Mouse (Mus musculus) neural tube, embryonic 15.5 days (tissue): ENCODE results near the gene Pan2. TPM values are rescaled to one million over a fixed set of nuclear protein-coding genes. Genes with fewer than 3 reads are reported as not detected.
"Not testable (repeated sequence)": the region's sequence is repeated elsewhere in the genome, so short reads cannot be mapped to it uniquely, and the experiment has no call there.

Experiments used
- ATAC-seq: fragments of 200-750 bp; cut with Nextera tagmentation; 2 replicates; pipeline ENCODE4 v1.8.0; 2017; ENCODE audit warnings: mild to moderate bottlenecking, moderate TSS enrichment, moderate library complexity; ENCODE audit not compliant: low FRiP score
- H3K27ac ChIP-seq: fragments of 300-500 bp; sonication (generic); replicated peaks from 2 replicates; pipeline ENCODE4 v1.5.1; 2015; ENCODE audit warnings: mild to moderate bottlenecking, inconsistent platforms
- H3K27me3 ChIP-seq: fragments of 300-500 bp; sonication (generic); replicated peaks from 2 replicates; pipeline ENCODE4 v1.6.1; 2015; ENCODE audit warnings: inconsistent platforms
- H3K36me3 ChIP-seq: fragments of 300-500 bp; sonication (generic); 2 replicates; pipeline ENCODE4 v1.6.1; 2015; ENCODE audit warnings: inconsistent platforms
- H3K4me1 ChIP-seq: fragments of 300-500 bp; sonication (generic); 2 replicates; pipeline ENCODE4 v1.6.1; 2015; ENCODE audit warnings: inconsistent platforms
- H3K4me2 ChIP-seq: fragments of 300-500 bp; sonication (generic); 2 replicates; pipeline ENCODE4 v1.6.1; 2015; ENCODE audit warnings: inconsistent platforms, mild to moderate bottlenecking, moderate library complexity
- H3K4me3 ChIP-seq: fragments of 300-500 bp; sonication (generic); replicated peaks from 2 replicates; pipeline ENCODE4 v1.5.1; 2015; ENCODE audit warnings: mild to moderate bottlenecking, inconsistent platforms
- H3K9ac ChIP-seq: fragments of 300-500 bp; sonication (generic); replicated peaks from 2 replicates; pipeline ENCODE4 v1.6.1; 2015; ENCODE audit warnings: mild to moderate bottlenecking, inconsistent platforms
- H3K9me3 ChIP-seq: fragments of 300-500 bp; sonication (generic); replicated peaks from 2 replicates; pipeline ENCODE4 v1.6.1; 2016; ENCODE audit warnings: inconsistent platforms
- WGBS: fragments of 180-500 bp; shearing (Covaris S2); methylation state at CpG from one replicate; pipeline ENCODE4 v1.1.7; 2015; ENCODE audit warnings: mixed read lengths; 5-methylcytosine and 5-hydroxymethylcytosine counted together
- polyA plus RNA-seq: library from polyadenylated mRNA; unstranded; fragments of >200 nt; fragmentation: Nextera tagmentation; extraction: Ambion mirVana; gene quantifications from 2 replicates; pipeline ENCODE4 v1.2.1, GENCODE M21; 2015

Gene Pan2
- polyA plus RNA-seq, 1 experiment from 2014 or later, result 17.4 TPM

DNA sequence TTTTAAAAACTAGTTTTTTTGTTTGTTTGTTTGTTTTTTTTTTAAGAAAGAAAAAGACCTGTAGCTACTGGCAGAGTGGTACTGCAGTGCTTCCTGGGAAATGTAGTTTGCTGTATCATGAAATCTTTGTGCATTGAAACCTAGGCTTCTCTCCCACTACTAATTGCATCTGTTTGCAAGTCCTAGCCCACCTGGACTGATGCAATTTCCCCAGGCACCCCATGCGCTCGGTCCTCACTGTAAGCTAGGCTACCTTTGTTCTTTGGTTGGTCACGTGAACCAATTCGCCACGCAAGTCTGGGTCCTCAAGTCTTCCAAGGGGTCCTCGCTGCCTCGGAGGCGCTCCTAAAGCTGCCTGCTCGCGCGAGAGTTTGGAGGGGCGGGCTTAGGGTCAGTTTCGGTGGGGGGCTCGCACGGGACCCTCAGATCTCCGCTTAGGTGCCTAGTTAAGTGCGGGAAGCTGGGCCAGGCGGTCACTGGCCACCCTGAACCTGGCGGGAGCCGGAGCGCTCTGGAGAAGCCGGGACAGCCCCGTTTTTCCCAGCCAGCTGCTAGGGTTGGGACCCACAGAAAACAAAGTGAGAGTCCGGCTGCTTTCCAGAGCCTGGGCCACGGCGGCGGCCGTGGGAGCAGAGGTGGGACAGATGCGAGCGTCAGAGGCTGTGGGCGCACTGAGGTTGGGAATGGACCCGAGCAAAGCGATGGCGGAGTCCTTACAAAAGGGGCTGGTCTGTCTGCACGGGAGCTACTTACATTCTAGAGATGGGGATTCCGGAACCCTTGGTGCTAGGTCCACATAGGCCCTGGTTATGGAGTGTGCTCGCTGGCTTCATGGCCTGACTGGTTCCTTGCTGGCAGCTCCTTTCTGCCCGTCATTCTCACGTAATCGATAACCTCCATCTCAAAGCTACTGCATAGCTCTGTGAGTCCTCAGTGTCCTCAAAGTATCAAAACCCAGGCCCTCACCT lies 19.3 kb downstream of the Pan2 start, which contains the start of gene Cnpy2:
TSS of gene Cnpy2 (plus strand) at position 319 of the 968 bp plus-strand sequence.
- Histone ChIP-seq H3K4me1 (peaks cover 19% of the 10 kb centered on the region), H3K27ac (peak within 1 kb of the TSS; percentile 97), H3K9ac (peak within 1 kb of the TSS; percentile 99), H3K4me2 (peak within 1 kb of the TSS; percentile 77), H3K9me3 (no peaks in the 10 kb centered on the region), H3K4me3 (peak within 1 kb of the TSS; percentile 91), H3K27me3 (no peaks in the 10 kb centered on the region), H3K36me3 (peaks cover 56% of the 10 kb centered on the region)
- under 1% methylated on average over 40 of the region's 40 CpGs for WGBS
- ATAC-seq, result peak; percentile 93

DNA sequence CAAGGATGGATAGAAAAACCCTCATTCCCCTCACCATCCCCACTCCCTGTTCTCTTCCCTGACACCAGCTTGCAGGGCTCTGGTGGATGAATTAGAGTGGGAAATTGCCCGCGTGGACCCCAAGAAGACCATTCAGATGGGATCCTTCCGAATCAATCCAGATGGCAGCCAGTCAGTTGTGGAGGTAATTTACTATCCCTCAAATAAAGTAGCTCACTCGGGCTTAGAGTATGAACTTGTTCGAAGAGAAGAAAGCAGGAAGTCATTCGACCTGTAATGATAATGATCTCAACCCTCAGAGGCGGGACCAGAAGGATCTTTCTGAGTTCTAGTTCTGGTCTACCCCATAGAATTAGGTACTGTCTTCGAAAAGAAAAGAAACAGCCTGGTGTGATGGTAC lies 20.4 kb downstream of the Pan2 start:
- WGBS, result 69% methylated on average over 8 of the region's 8 CpGs

DNA sequence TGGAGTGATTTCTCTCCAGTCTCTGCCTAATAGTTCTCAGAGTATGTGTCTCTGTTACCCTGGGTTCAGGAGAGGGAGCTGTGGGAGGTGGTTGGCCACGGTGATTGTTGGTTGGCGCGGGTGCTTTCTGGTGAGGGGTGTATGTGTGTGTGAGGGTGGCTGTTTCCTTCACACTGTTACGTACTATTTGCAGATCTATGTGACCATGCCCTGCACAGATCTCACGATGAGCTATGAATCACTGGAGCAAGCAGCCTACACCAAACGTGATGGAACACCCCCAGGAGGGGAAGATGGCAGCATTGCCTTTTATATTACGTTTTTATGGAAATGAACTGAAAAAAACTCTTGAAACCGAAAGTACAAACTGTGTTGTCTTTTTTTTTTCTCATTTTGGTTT lies 23.7 kb downstream of the Pan2 start:
- H3K27ac ChIP-seq, result no peak overlapping the region
- H3K27me3 ChIP-seq, result no peaks in the 10 kb centered on the region
- peaks cover 14% of the 10 kb centered on the region for H3K4me1 ChIP-seq
- H3K4me2 ChIP-seq, result no peak overlapping the region
- WGBS, result 92% methylated on average over 8 of the region's 8 CpGs
- H3K9ac ChIP-seq, result no peak overlapping the region
- peaks cover 37% of the 10 kb centered on the region for H3K36me3 ChIP-seq
- no peak overlapping the region for H3K4me3 ChIP-seq
- no peak for ATAC-seq
- H3K9me3 ChIP-seq, result no peaks in the 10 kb centered on the region

More for the DNA sequence above, 20.4 kb downstream of the Pan2 start:
- Histone ChIP-seq H3K4me3 (peak overlapping the region; percentile 91), H3K27me3 (no peaks in the 10 kb centered on the region), H3K4me2 (peak overlapping the region; percentile 77), H3K9ac (peak overlapping the region; percentile 99), H3K36me3 (peaks cover 54% of the 10 kb centered on the region), H3K27ac (peak overlapping the region; percentile 97; the same call in 1 of the 2 replicates), H3K4me1 (peaks cover 19% of the 10 kb centered on the region), H3K9me3 (no peaks in the 10 kb centered on the region)
- no peak for ATAC-seq

DNA sequence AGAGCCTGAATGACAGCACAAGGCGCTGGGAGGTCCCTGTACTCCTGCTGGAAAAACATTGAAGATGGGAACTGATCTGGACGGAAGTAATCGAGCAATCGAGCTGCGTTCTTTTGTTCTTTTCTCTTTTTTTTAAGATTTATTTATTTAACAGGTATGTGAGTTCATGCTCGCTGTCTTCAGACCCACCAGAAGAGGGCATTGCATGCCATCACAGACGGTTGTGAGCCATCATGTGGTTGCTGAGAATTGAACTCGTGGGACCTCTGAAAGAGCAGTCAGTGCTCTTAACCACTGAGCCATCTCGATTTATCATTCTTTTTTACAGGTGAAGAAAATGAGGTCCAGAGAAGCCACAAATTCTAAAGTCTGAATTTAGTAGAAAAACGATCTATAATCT lies 24.5 kb downstream of the Pan2 start:
- peaks cover 37% of the 10 kb centered on the region for H3K36me3 ChIP-seq
- WGBS, result 86% methylated on average over 10 of the region's 10 CpGs

DNA sequence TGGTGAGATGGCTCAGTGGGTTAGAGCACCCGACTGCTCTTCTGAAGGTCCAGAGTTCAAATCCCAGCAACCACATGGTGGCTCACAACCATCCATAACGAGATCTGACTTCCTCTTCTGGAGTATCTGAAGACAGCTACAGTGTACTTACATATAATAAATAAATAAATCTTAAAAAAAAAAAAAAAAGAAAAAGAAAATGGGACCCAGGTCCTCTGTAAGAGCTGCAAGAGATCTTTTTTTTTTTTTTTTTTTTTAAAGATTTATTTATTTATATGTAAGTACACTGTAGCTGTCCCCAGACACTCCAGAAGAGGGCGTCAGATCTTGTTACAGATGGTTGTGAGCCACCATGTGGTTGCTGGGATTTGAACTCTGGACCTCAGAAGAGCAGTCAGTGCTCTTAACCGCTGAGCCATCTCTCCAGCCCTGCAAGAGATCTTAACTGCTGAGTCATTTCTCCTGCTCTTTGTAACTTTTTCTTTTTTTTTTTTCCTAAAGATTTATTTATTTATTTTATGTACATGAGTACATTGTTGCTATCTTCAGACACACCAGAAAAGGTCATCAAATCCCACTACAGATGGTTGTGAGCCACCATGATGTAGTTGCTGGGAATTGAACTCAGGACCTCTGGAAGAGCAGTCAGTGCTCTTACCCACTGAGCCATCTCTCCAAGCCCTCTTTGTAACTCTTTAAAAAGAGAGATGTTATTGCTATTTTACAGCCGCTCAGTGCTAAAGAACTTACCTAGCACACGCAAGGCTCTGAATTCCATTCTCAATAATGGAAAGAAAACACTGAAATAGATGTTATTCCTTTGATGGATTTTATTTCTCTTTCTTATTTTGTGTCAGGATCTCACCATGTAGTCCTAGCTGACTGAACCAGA lies 29.5 kb downstream of the Pan2 start:
- H3K4me2 ChIP-seq, ATAC-seq: not testable (repeated sequence)
- 77% methylated on average over 6 of the region's 6 CpGs for WGBS

More for the DNA sequence above, 24.5 kb downstream of the Pan2 start:
- H3K9me3 ChIP-seq, result no peaks in the 10 kb centered on the region
- H3K27me3 ChIP-seq, result no peaks in the 10 kb centered on the region
- H3K4me3 ChIP-seq, result no peak overlapping the region
- H3K27ac ChIP-seq, result no peak overlapping the region
- H3K4me2 ChIP-seq, result no peak overlapping the region
- no peak overlapping the region for H3K9ac ChIP-seq
- ATAC-seq, result no peak
- H3K4me1 ChIP-seq, result peaks cover 14% of the 10 kb centered on the region

DNA sequence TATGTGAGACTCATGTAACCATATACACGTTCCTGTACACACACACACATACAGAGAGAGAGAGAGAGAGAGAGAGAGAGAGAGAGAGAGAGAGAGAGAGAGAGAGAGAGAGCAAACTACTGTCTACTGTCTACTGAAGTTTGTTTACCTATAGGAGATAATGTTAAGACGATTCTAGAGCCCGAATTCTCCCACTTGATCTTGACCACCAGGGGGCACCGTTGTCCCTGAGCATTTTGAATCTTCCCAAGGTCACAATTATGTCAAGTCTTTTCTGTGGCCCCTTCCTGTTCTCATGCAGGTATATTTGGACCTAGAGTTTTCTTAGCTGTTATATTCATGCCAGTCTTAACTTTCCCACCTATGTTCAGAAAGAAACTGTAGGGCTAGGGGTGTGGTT lies 32.4 kb downstream of the Pan2 start:
- 0 out of 2 replicates have a peak, but pooled peaks cover under 1% of the 10 kb centered on the region for H3K36me3 ChIP-seq
- H3K27me3 ChIP-seq, result no peaks in the 10 kb centered on the region
- H3K4me1 ChIP-seq, result peaks cover 30% of the 10 kb centered on the region
- ATAC-seq, result no peak
- H3K27ac ChIP-seq, result no peak overlapping the region
- no peak overlapping the region for H3K4me2 ChIP-seq
- H3K4me3 ChIP-seq, result no peak overlapping the region
- 5% methylated on average over 4 of the region's 4 CpGs for WGBS
- H3K9me3 ChIP-seq, result no peaks in the 10 kb centered on the region
- no peak overlapping the region for H3K9ac ChIP-seq

More for the DNA sequence above, 29.5 kb downstream of the Pan2 start:
- H3K36me3 ChIP-seq, result peaks cover 15% of the 10 kb centered on the region
- H3K9ac ChIP-seq, H3K27ac ChIP-seq, H3K9me3 ChIP-seq, H3K27me3 ChIP-seq, H3K4me3 ChIP-seq, H3K4me1 ChIP-seq: not testable (repeated sequence)

DNA sequence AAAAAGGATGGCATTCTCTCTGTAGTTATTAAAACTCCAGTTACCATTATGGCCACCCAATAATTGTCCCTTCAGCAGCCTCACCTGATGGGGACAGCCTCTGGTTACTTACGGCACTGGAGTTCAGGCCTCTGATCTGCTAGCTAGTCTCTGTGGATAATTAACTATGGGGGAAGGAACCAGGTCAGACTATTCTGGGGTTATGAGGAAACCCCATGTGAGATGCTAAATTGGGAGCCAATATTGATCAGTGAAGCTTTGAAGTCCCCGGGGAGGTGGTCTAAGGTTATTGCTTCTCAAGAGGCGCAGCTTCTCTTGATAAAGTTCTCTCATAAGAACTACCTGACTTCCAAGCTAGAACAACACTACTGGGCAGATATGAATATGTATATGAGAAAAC lies 33.1 kb downstream of the Pan2 start:
- H3K27me3 ChIP-seq, result no peaks in the 10 kb centered on the region
- H3K27ac ChIP-seq, result no peak overlapping the region
- WGBS, result 92% methylated on average over 3 of the region's 3 CpGs
- no peak for ATAC-seq
- H3K4me1 ChIP-seq, result peaks cover 30% of the 10 kb centered on the region
- H3K4me3 ChIP-seq, result no peak overlapping the region
- H3K9me3 ChIP-seq, result no peaks in the 10 kb centered on the region
- H3K36me3 ChIP-seq, result 0 out of 2 replicates have a peak, but pooled peaks cover 2% of the 10 kb centered on the region
- H3K9ac ChIP-seq, result no peak overlapping the region
- H3K4me2 ChIP-seq, result no peak overlapping the region

DNA sequence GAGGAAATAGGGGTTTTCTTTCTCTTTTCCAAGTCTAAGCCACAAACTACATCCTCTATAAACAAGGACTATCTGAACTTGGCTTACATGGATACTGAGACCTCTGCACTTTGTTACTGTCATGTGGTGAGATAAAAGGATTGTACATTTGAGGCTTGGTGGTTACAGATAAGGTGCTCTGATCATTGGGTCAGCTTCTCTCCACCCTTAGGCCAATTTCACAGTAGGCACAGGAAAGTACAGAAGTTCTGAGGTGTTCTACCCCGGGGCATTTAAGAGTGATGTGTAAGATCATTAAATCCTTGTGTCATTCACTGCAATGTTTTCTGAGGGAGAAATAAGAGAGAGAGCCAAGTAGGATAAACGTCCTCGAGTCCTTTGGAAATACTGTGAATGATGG lies 33.5 kb downstream of the Pan2 start:
- Histone ChIP-seq H3K27ac (no peak overlapping the region; the same call in 1 of the 2 replicates), H3K36me3 (0 out of 2 replicates have a peak, but pooled peaks cover 2% of the 10 kb centered on the region), H3K27me3 (no peaks in the 10 kb centered on the region), H3K4me2 (peak overlapping the region; percentile 73), H3K9ac (peak overlapping the region; percentile 52; the same call in 1 of the 2 replicates), H3K4me3 (peak overlapping the region; percentile 98; the same call in 1 of the 2 replicates), H3K4me1 (peaks cover 30% of the 10 kb centered on the region), H3K9me3 (no peaks in the 10 kb centered on the region)
- WGBS, result 87% methylated on average over 3 of the region's 3 CpGs
- ATAC-seq, result no peak

DNA sequence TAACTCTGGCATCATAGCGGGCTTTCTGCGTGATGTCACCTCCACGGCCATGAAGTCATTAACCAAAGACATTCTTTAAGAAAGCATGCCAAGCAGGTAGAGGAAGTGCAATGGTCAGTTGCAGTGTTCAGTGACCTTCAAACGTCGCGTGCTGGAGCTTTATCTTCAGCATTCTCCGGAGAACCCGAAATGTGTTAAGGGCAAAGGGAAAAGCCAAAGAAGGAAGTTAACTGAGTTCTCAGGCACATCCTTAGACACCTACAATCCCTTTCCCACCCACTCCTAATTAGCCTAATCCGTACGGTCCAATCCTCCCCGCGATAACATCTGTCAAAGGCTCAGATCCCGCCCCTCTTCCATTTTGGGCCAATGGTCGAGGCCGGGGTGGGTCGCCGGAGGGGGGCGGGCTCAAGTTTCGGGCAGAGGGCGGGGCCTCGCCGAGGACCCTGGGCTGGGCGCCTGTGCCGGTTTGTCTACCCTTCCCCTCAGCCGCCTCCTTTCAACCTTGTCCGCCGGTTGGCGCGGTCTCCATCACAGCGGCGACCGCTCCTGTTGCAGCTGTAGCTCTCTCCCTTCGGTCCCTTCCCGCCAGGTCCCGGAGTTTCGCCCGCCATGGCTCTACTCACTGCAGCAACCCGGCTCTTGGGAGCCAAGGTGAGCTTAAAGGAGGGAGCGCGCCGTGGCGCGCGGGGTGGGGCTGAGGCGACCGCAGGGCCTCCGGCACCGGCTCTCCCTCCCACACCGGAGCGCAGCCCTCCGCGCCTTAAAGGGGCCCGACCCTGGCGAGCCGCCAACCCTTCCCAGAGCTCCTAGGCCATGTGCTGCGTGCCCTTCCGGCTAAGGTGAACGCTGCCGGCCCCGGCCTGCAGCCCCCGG lies 34.4 kb downstream of the Pan2 start, which contains the start of gene Cs:
TSS of gene Cs (plus strand) at position 429 of the 876 bp plus-strand sequence.
- H3K9ac ChIP-seq, result peak within 1 kb of the TSS; percentile 98
- H3K36me3 ChIP-seq, result 0 out of 2 replicates have a peak, but pooled peaks cover 2% of the 10 kb centered on the region
- peak within 1 kb of the TSS; percentile 92 for H3K27ac ChIP-seq
- H3K27me3 ChIP-seq, result no peaks in the 10 kb centered on the region
- peak; percentile 98 for ATAC-seq
- peak within 1 kb of the TSS; percentile 98 for H3K4me3 ChIP-seq
- no peaks in the 10 kb centered on the region for H3K9me3 ChIP-seq
- peaks cover 30% of the 10 kb centered on the region for H3K4me1 ChIP-seq
- peak within 1 kb of the TSS; percentile 73 for H3K4me2 ChIP-seq
- WGBS, result 1% methylated on average over 61 of the region's 61 CpGs

DNA sequence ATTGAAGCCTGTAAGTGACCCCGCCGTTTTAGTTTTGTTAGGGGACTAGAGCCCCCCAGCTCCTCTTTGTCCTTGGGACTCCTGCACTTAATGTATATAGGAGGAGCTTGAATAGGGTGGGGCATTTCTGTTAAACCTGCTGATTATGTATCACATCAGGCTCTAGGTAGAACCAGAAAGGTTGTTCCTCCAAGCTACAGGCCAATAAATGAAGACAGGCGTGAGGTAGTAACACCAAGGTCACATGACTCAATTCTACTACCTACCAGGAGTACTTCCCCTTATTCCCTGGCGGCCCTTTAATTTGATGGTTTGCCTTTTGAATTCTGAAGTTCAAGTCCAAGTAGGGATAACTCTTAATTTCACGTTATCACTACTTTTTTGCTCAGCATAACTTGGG lies 35.3 kb downstream of the Pan2 start:
- 0 out of 2 replicates have a peak, but pooled peaks cover 2% of the 10 kb centered on the region for H3K36me3 ChIP-seq
- H3K27me3 ChIP-seq, result no peaks in the 10 kb centered on the region
- H3K4me2 ChIP-seq, result peak overlapping the region; percentile 71
- H3K4me3 ChIP-seq, result peak overlapping the region; percentile 98
- no peaks in the 10 kb centered on the region for H3K9me3 ChIP-seq
- H3K9ac ChIP-seq, result peak overlapping the region; percentile 98
- H3K27ac ChIP-seq, result peak overlapping the region; percentile 92
- H3K4me1 ChIP-seq, result peaks cover 30% of the 10 kb centered on the region
- no peak for ATAC-seq
- 27% methylated on average over 5 of the region's 5 CpGs for WGBS
